Mouse (Mus musculus): Measurements from ENCODE around the gene Bcl2l14. TPM values are rescaled to one million over a fixed set of nuclear protein-coding genes. Genes with fewer than 3 reads are reported as not detected.

The Bcl2l14 gene
- polyA plus RNA-seq, 1 experiment, result 1.2 TPM

- Histone ChIP-seq H3K4me1 (ENCODE audit: control insufficient read depth, insufficient read depth, low read length) (peaks cover 1% of the 10 kb centered on the region), H3K36me3 (ENCODE audit: control insufficient read depth, insufficient read depth, low read length, poor library complexity, severe bottlenecking) (peaks cover 32% of the 10 kb centered on the region), H3K9ac (ENCODE audit: low read depth, poor library complexity, severe bottlenecking) (no peak overlapping the region), H3K27ac (ENCODE audit: insufficient read depth, low read length) (no peak overlapping the region), H3K9me3 (replicated peaks; ENCODE audit: control insufficient read depth, insufficient read depth, low read length, poor library complexity, severe bottlenecking) (no peaks in the 10 kb centered on the region), H3K27me3 (ENCODE audit: control insufficient read depth, insufficient read depth, low read length, poor library complexity, severe bottlenecking) (no peaks in the 10 kb centered on the region), H3K4me3 (ENCODE audit: low read depth, low read length) (no peak overlapping the region)
- TF ChIP-seq CTCF (IDR thresholded peaks at IDR 0.05; ENCODE audit: low read depth, low read length) (peak; percentile 46), EP300 (IDR thresholded peaks at IDR 0.05; ENCODE audit: insufficient read depth, low read depth, low read length) (no peak), POLR2A (IDR thresholded peaks at IDR 0.05; ENCODE audit: insufficient read depth, low read length) (no peak)
Observed at GRCm38 (mm10) chr6:134454093-134454492, 58.0 kb downstream of the Bcl2l14 start.

GRCm38 (mm10) chr6:134458376-134458775, 62.3 kb downstream of the Bcl2l14 start:
- Histone ChIP-seq H3K4me1 (ENCODE audit: control insufficient read depth, insufficient read depth, low read length) (no peaks in the 10 kb centered on the region), H3K9ac (ENCODE audit: low read depth, poor library complexity, severe bottlenecking) (no peak overlapping the region), H3K4me3 (ENCODE audit: low read depth, low read length) (no peak overlapping the region), H3K9me3 (replicated peaks; ENCODE audit: control insufficient read depth, insufficient read depth, low read length, poor library complexity, severe bottlenecking) (no peaks in the 10 kb centered on the region), H3K27me3 (ENCODE audit: control insufficient read depth, insufficient read depth, low read length, poor library complexity, severe bottlenecking) (no peaks in the 10 kb centered on the region), H3K27ac (ENCODE audit: insufficient read depth, low read length) (no peak overlapping the region), H3K36me3 (ENCODE audit: control insufficient read depth, insufficient read depth, low read length, poor library complexity, severe bottlenecking) (peaks cover 27% of the 10 kb centered on the region)
- TF ChIP-seq CTCF (IDR thresholded peaks at IDR 0.05; ENCODE audit: low read depth, low read length), result no peak
- no peak for TF ChIP-seq POLR2A (IDR thresholded peaks at IDR 0.05; ENCODE audit: insufficient read depth, low read length)
- TF ChIP-seq EP300 (IDR thresholded peaks at IDR 0.05; ENCODE audit: insufficient read depth, low read depth, low read length), result no peak

GRCm38 (mm10) chr6:134461175-134461574, 65.1 kb downstream of the Bcl2l14 start:
- H3K9ac ChIP-seq (ENCODE audit: low read depth, poor library complexity, severe bottlenecking), result no peak overlapping the region
- H3K36me3 ChIP-seq (ENCODE audit: control insufficient read depth, insufficient read depth, low read length, poor library complexity, severe bottlenecking), result peaks cover 26% of the 10 kb centered on the region
- TF ChIP-seq CTCF (IDR thresholded peaks at IDR 0.05; ENCODE audit: low read depth, low read length) (no peak), POLR2A (IDR thresholded peaks at IDR 0.05; ENCODE audit: insufficient read depth, low read length) (no peak), EP300 (IDR thresholded peaks at IDR 0.05; ENCODE audit: insufficient read depth, low read depth, low read length) (no peak)
- no peaks in the 10 kb centered on the region for H3K4me1 ChIP-seq (ENCODE audit: control insufficient read depth, insufficient read depth, low read length)
- H3K4me3 ChIP-seq (ENCODE audit: low read depth, low read length), result no peak overlapping the region
- H3K9me3 ChIP-seq (replicated peaks; ENCODE audit: control insufficient read depth, insufficient read depth, low read length, poor library complexity, severe bottlenecking), result no peaks in the 10 kb centered on the region
- H3K27ac ChIP-seq (ENCODE audit: insufficient read depth, low read length), result no peak overlapping the region
- H3K27me3 ChIP-seq (ENCODE audit: control insufficient read depth, insufficient read depth, low read length, poor library complexity, severe bottlenecking), result no peaks in the 10 kb centered on the region

- no peaks in the 10 kb centered on the region for H3K27me3 ChIP-seq (ENCODE audit: control insufficient read depth, insufficient read depth, low read length, poor library complexity, severe bottlenecking)
- TF ChIP-seq POLR2A (IDR thresholded peaks at IDR 0.05; ENCODE audit: insufficient read depth, low read length), result no peak
- no peak for TF ChIP-seq CTCF (IDR thresholded peaks at IDR 0.05; ENCODE audit: low read depth, low read length)
- no peak for TF ChIP-seq EP300 (IDR thresholded peaks at IDR 0.05; ENCODE audit: insufficient read depth, low read depth, low read length)
- H3K27ac ChIP-seq (ENCODE audit: insufficient read depth, low read length), result no peak overlapping the region
- H3K9ac ChIP-seq (ENCODE audit: low read depth, poor library complexity, severe bottlenecking), result no peak overlapping the region
- peaks cover 22% of the 10 kb centered on the region for H3K36me3 ChIP-seq (ENCODE audit: control insufficient read depth, insufficient read depth, low read length, poor library complexity, severe bottlenecking)
- no peaks in the 10 kb centered on the region for H3K9me3 ChIP-seq (replicated peaks; ENCODE audit: control insufficient read depth, insufficient read depth, low read length, poor library complexity, severe bottlenecking)
- no peaks in the 10 kb centered on the region for H3K4me1 ChIP-seq (ENCODE audit: control insufficient read depth, insufficient read depth, low read length)
- no peak overlapping the region for H3K4me3 ChIP-seq (ENCODE audit: low read depth, low read length)
Observed at GRCm38 (mm10) chr6:134466671-134467229, 70.6 kb downstream of the Bcl2l14 start.

GRCm38 (mm10) chr6:134469297-134469696, 73.2 kb downstream of the Bcl2l14 start:
- Histone ChIP-seq H3K4me1 (ENCODE audit: control insufficient read depth, insufficient read depth, low read length) (no peaks in the 10 kb centered on the region), H3K4me3 (ENCODE audit: low read depth, low read length) (no peak overlapping the region), H3K9ac (ENCODE audit: low read depth, poor library complexity, severe bottlenecking) (no peak overlapping the region), H3K9me3 (replicated peaks; ENCODE audit: control insufficient read depth, insufficient read depth, low read length, poor library complexity, severe bottlenecking) (no peaks in the 10 kb centered on the region), H3K27me3 (ENCODE audit: control insufficient read depth, insufficient read depth, low read length, poor library complexity, severe bottlenecking) (no peaks in the 10 kb centered on the region), H3K27ac (ENCODE audit: insufficient read depth, low read length) (no peak overlapping the region), H3K36me3 (ENCODE audit: control insufficient read depth, insufficient read depth, low read length, poor library complexity, severe bottlenecking) (peaks cover 18% of the 10 kb centered on the region)
- TF ChIP-seq CTCF (IDR thresholded peaks at IDR 0.05; ENCODE audit: low read depth, low read length) (no peak), POLR2A (IDR thresholded peaks at IDR 0.05; ENCODE audit: insufficient read depth, low read length) (no peak), EP300 (IDR thresholded peaks at IDR 0.05; ENCODE audit: insufficient read depth, low read depth, low read length) (no peak)

GRCm38 (mm10) chr6:134470857-134471256, 74.7 kb downstream of the Bcl2l14 start:
- H3K27me3 ChIP-seq (ENCODE audit: control insufficient read depth, insufficient read depth, low read length, poor library complexity, severe bottlenecking), result no peaks in the 10 kb centered on the region
- H3K27ac ChIP-seq (ENCODE audit: insufficient read depth, low read length), result no peak overlapping the region
- H3K4me1 ChIP-seq (ENCODE audit: control insufficient read depth, insufficient read depth, low read length), result no peaks in the 10 kb centered on the region
- H3K36me3 ChIP-seq (ENCODE audit: control insufficient read depth, insufficient read depth, low read length, poor library complexity, severe bottlenecking), result peaks cover 13% of the 10 kb centered on the region
- no peak for TF ChIP-seq EP300 (IDR thresholded peaks at IDR 0.05; ENCODE audit: insufficient read depth, low read depth, low read length)
- no peak for TF ChIP-seq CTCF (IDR thresholded peaks at IDR 0.05; ENCODE audit: low read depth, low read length)
- no peak for TF ChIP-seq POLR2A (IDR thresholded peaks at IDR 0.05; ENCODE audit: insufficient read depth, low read length)
- H3K9me3 ChIP-seq (replicated peaks; ENCODE audit: control insufficient read depth, insufficient read depth, low read length, poor library complexity, severe bottlenecking), result no peaks in the 10 kb centered on the region
- H3K9ac ChIP-seq (ENCODE audit: low read depth, poor library complexity, severe bottlenecking), result no peak overlapping the region
- H3K4me3 ChIP-seq (ENCODE audit: low read depth, low read length), result no peak overlapping the region
